Mouse (Mus musculus) lung, postnatal 4 days (tissue): ENCODE data around the gene Olfr1380.
A peak's percentile ranks its signal among the peaks of the same experiment; 100 is the strongest.
"Not testable (repeated sequence)": the region's sequence is repeated elsewhere in the genome, so short reads cannot be mapped to it uniquely, and the experiment has no call there.

Source experiments
- DNase-seq, 2 experiments: peaks; one replicate each; pipeline ENCODE4 v3.0.0; 2021

Gene Olfr1380

GRCm38 (mm10) chr11:49556578-49556977, at the start of gene Olfr1380:
Gene Olfr1380 (plus strand): TSS chr11:49556878.
- not testable (repeated sequence) for DNase-seq

DNA sequence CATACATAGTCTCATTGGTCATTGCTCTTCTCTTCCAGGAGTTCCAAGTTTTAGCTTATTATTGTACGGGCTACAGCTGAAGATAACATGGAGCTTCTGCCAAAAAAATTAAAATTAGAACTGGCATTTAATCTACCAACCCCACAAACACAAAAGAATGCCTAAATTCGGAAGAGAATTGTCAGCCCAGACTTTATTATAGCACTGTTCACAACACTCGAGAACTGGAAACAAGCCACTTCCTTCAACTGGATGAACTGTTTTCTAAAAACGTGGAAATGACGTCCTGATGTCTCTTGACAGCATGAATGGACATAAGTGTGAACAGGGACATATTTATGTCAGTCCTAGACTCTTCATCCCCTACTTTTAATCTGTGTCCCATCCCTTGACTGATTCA, 38.6 kb upstream of the Olfr1380 start:
- DNase-seq: no peak

GRCm38 (mm10) chr11:49519348-49519747, 37.3 kb upstream of the Olfr1380 start, which contains the start of gene Olfr1383:
Gene Olfr1383 (plus strand): TSS chr11:49519648.
- no peak for DNase-seq

- DNase-seq: no peak
These were observed 28.7 kb upstream of the Olfr1380 start, which contains the start of gene Olfr1382 for GRCm38 (mm10) chr11:49527947-49528346. Gene Olfr1382 (plus strand): TSS chr11:49528247.

DNA sequence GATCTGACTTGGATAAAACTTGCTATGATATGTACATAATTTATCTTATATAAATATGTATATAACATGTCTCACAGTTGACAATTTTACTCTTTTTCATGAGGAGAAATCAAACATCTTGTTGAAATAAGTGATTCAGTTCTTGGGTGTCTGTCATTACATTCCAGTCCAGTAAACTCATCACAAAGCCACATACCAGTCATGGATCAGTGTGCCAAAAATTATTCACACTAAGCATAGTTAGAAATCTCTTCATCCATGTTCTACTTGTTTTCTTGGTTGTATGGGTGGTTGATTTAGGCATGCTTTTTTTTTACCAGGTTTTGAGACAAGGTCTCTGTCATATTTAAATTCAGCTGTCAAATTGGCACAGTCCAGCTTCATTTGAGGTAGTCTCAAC, 23.9 kb upstream of the Olfr1380 start:
- DNase-seq: no peak

GRCm38 (mm10) chr11:49536631-49537030, 20.0 kb upstream of the Olfr1380 start:
- DNase-seq: not testable (repeated sequence)

- DNase-seq: not testable (repeated sequence)
These were observed 13.5 kb upstream of the Olfr1380 start, which contains the start of gene Olfr1381 for GRCm38 (mm10) chr11:49543149-49543548. Gene Olfr1381 (plus strand): TSS chr11:49543449.

DNA sequence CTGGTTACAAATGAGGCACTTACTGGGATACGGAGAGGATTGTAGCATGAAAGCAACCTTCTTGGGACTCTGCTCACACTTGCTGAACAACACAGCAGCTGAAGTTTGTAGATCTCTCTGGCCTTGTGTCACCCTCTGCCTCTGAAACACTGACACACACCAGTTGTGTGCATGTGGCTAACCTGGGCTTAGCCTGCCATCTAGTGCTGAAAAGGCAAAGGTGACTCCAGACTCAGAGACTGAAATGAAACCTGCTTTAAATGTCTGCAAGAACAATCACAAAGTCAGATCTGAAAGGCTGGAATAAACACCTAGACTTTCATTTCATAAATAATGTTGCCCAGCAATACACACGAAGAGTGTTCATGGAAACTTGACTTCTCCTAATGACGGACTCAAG, 2.6 kb upstream of the Olfr1380 start:
- not testable (repeated sequence) for DNase-seq

- not testable (repeated sequence) for DNase-seq
These were observed 18.4 kb downstream of the Olfr1380 start for GRCm38 (mm10) chr11:49575054-49575453.

- DNase-seq: not testable (repeated sequence)
These were observed 23.8 kb downstream of the Olfr1380 start for GRCm38 (mm10) chr11:49580452-49580851.

- DNase-seq: no peak
These were observed 33.5 kb downstream of the Olfr1380 start for GRCm38 (mm10) chr11:49590213-49590612.

DNA sequence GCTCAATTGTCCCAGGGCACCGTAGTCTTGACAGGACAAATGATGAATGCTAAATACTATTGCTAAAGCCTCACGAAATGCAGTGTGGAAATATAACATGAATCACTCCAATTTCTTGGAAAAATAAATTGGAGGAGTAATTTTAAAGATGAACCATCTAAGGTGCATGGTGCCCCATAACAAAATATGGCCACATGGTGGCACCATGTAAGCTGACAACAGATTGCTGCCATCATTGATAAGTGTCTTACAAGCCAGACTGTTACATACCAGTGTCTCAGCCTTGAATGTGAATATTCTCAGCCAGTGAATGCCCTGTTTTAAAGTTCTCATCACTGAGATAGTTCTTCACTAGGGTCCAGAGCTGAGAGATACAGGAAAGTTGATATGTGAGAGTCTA, 40.5 kb downstream of the Olfr1380 start:
- DNase-seq: not testable (repeated sequence)

- DNase-seq: not testable (repeated sequence)
These were observed 51.6 kb downstream of the Olfr1380 start for GRCm38 (mm10) chr11:49608306-49608705.

DNA sequence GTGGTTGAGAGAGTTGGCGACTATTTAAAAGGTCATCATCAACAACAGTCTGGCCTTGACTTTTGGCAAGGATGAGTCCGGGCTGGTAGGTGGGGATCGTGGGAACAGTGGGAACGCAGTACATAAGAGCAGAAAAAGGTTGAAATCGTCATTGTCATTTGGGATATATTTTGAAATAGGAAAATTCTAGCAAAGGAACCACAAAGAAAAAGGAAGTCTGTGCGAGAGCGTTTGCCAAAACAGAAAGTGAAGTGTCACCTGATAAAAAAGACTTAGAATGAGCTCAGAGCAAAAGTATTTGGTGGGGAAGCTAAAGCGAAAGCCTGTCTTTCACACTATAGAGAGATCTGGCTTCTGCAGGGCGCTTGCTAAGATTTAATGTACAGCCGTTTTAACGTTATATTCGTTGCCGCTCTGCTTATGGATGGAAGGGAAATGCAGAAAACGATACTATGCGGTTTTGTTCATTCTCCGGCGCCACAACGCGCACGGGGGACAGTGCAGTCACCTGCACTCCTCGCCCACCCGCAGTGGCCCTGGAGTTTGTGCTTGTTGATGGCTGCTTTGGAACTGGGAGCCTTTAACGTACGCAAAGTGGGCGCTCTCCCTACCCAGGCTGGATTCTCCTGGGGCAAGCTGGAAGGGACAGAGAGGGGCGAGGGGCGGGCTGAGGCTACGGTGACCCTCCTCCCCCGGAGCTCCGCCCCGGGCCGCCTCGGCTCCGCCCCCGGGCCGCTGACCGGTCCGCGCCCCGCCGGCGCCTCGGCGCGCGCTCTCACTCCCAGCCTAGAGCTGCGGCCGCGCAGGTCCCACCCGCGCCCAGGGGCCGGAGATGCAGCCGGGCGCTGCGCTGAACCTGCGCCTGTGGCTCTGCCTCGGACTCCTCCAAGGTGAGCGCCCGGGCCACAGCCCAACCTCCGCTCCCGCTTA, 52.5 kb downstream of the Olfr1380 start, which contains the start of gene Flt4:
Gene Flt4, plus strand, starts transcription at position 326 of the 930 bp plus-strand sequence.
- DNase-seq: peak; percentile 49 to 71

DNA sequence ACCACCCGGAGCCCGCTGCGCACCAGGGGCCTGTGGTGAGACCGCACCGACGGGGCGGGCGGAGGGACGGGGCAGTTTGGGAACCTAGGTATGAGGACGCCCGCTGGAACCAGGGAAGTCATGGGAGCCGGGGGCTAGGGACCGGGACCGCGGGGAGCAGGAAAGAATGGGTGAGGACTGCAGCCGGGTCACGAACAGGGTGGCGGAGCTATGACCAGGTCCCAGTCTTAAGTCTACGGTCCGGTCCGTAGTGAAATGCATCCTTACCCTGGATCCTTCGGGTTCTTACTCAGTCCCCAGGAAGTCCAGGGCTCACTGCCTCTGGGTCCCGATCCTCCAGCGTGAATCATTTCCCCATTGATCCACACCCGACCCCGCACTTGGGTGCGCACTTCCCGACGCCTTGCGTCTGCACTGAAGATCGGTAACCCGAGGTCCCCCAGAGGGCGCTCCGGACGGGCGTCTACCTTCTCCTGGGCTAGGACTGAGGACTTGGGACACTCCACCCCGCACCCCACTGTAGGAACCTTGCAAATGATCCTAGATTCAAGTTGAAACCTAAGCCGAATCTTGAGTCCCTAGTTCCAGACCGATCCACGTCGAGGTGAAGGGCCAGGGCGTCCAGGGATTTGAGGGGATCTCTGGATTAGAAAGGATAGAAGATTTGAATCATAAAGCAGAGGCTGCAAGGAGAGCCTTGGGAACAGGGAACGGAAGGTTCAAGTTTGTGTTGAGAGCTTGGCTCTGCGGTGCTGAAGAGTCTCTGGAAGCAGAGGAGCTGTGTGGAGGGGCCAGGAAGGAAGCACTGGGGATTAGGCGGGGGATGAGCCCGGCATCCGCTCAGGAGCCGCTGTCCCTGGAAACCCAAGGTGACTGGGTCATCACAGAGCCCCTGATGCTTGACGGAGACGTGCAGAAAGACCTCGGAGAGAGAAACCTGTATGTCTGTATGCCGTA, 53.5 kb downstream of the Olfr1380 start:
- DNase-seq: peak; percentile 63 to 65

DNA sequence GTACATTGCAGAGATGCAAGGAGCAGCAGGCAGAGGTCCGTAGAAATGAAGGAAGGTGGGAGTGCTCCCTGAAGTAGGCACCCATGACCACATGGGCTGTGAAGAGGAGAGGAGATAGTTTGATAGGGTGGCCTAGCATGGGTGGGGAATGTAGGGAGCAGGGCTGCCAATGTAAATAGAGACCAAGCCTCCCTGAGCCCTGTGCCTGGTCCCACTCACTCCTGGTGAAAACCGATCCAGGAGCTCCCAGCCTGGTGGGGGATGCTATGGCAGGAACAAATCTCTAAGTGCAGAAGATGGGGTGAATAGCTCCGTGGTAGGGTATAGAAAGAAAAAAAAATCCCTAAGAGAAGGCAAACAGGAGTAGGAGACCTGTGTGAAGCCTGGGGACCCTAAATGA, 54.7 kb downstream of the Olfr1380 start:
- DNase-seq: not testable (repeated sequence)

DNA sequence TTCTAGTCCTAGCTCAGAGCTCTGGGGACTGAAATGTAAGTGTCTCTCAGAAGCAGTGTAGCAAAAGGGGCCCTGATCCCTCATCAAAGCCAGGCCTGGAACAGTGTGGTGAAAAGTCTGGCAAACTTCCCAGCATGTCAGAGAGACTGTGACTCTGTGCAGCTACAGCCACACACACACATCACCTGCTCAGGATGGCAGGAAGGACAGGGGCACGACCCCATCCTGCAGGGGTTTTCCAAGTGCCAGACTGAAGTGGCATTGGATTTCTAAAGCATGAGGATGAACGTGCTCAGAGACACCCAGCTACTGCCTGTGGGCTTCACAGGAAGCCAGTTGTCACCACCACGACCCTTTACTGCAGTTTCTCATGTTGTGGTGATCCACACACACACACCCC, 55.5 kb downstream of the Olfr1380 start:
- no peak for DNase-seq

DNA sequence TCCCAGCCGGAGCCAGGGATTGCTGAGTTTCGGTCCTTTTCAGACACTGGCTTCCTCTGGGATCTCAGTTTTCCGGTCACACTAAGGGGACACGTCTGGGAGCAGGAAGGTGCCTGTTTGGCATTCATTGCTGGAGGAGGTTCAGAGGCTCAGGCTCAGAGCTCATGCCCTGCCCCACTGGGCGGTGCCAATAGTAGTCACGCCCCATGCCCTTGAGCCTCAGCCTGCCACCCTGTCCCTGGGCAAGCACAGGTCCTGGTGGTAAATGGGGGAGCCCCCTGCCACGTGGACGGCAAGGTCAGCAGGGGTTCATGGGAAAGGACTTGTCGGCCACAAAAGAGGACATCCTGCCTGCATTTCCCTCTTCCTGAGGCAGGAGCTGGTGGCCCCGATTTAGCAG, 56.7 kb downstream of the Olfr1380 start:
- peak; percentile 55 to 71 for DNase-seq
